Mouse (Mus musculus) CH12.LX (cell line): ENCODE results near the gene Enah.

Source experiments
- BHLHE40 ChIP-seq: IDR thresholded peaks from 2 replicates; pipeline ENCODE4 v1.6.1; 2011; ENCODE audit warnings: mild to moderate bottlenecking, low read depth, low read length, improper control_type of control experiment
- CHD1 ChIP-seq: IDR thresholded peaks from 2 replicates; pipeline ENCODE4 v1.6.1; 2012; ENCODE audit warnings: low read depth, low read length, improper control_type of control experiment, inconsistent platforms
- CTCF ChIP-seq, 2 experiments: IDR thresholded peaks in 1 of 2; conservative IDR thresholded peaks in 1 of 2; 2 replicates each; pipeline ENCODE4 v1.5.1; 2011 to 2012; ENCODE audit warnings: low read depth in 2 of 2, low read length in 2 of 2, improper control_type of control experiment in 1 of 2, inconsistent platforms in 1 of 2, mild to moderate bottlenecking in 1 of 2, moderate library complexity in 1 of 2
- ETS1 ChIP-seq: conservative IDR thresholded peaks from 2 replicates; pipeline ENCODE4 v1.6.1; 2012; ENCODE audit warnings: low read depth, mild to moderate bottlenecking, inconsistent platforms, low read length, improper control_type of control experiment, moderate library complexity
- IRF4 ChIP-seq: IDR thresholded peaks from 2 replicates; pipeline ENCODE4 v1.6.1; 2014; ENCODE audit warnings: low read depth, mild to moderate bottlenecking, inconsistent platforms, low read length, improper control_type of control experiment
- JUND ChIP-seq: conservative IDR thresholded peaks from 2 replicates; pipeline ENCODE4 v1.6.1; 2011; ENCODE audit warnings: low read depth, low read length, improper control_type of control experiment
- MAFK ChIP-seq: IDR thresholded peaks from 2 replicates; pipeline ENCODE4 v1.6.1; 2011; ENCODE audit warnings: low read length, improper control_type of control experiment; ENCODE audit not compliant: insufficient replicate concordance
- MAX ChIP-seq: IDR thresholded peaks from 2 replicates; pipeline ENCODE4 v1.6.1; 2011; ENCODE audit warnings: low read length, improper control_type of control experiment
- MYC ChIP-seq: IDR thresholded peaks from 2 replicates; pipeline ENCODE4 v1.6.1; 2011; ENCODE audit warnings: low read depth, mild to moderate bottlenecking, improper control_type of control experiment, low read length
- NELFE ChIP-seq: IDR thresholded peaks from 2 replicates; pipeline ENCODE4 v1.6.1; 2011; ENCODE audit warnings: low read depth, low read length, improper control_type of control experiment
- POLR2A ChIP-seq: IDR thresholded peaks from 2 replicates; pipeline ENCODE4 v1.6.1; 2011; ENCODE audit warnings: low read depth, mild to moderate bottlenecking, improper control_type of control experiment, low read length
- SMC3 ChIP-seq: IDR thresholded peaks from 2 replicates; pipeline ENCODE4 v1.6.1; 2011; ENCODE audit warnings: low read depth, low read length, improper control_type of control experiment
- USF1 ChIP-seq: IDR thresholded peaks from 2 replicates; pipeline ENCODE4 v1.6.1; 2014; ENCODE audit warnings: low read depth, mild to moderate bottlenecking, inconsistent platforms, low read length, improper control_type of control experiment
- ZNF384 ChIP-seq: IDR thresholded peaks from 2 replicates; pipeline ENCODE4 v1.6.1; 2012; ENCODE audit warnings: low read depth, low read length, improper control_type of control experiment, inconsistent platforms

- no peak for TF ChIP-seq POLR2A
- TF ChIP-seq CHD1: no peak
- TF ChIP-seq CTCF (conservative IDR thresholded peaks at IDR 0.05 in 1 of 2, IDR thresholded peaks at IDR 0.05 in 1 of 2; ENCODE audit: low read depth in 2 of 2, low read length in 2 of 2): no peak
- TF ChIP-seq NELFE: no peak
- TF ChIP-seq BHLHE40: no peak
- TF ChIP-seq MAX: no peak
- TF ChIP-seq JUND: no peak
- TF ChIP-seq USF1: no peak
- no peak for TF ChIP-seq MAFK
- TF ChIP-seq ZNF384: no peak
- no peak for TF ChIP-seq ETS1
- TF ChIP-seq IRF4: no peak
- TF ChIP-seq MYC: no peak
- no peak for TF ChIP-seq SMC3
Measured at GRCm38 (mm10) chr1:182054651-182055050, 34.9 kb upstream of the Enah start.
